Mouse (Mus musculus) layer of hippocampus, postnatal 10 days (tissue): ENCODE measurements around the gene Acp7. TPM values are rescaled to one million over a fixed set of nuclear protein-coding genes. Genes with fewer than 3 reads are reported as not detected.

Experiments used
- DNase-seq, 2 experiments: peaks; one replicate each; pipeline ENCODE4 v3.0.0; 2021; ENCODE audit warnings: low spot score in 2 of 2
- microRNA-seq, 2 experiments: library from miRNA; unstranded; fragments of <30 nt; microRNA quantifications; one replicate each; pipeline ENCODE4 v1.2.0; 2021
- total RNA-seq, 2 experiments: library from RNA; stranded (reverse); gene quantifications; 2 replicates each; pipeline ENCODE4 v1.2.3; 2021

Acp7 gene
- total RNA-seq, 2 experiments from 2014 or later = 1.5 to 2.1 TPM

DNA sequence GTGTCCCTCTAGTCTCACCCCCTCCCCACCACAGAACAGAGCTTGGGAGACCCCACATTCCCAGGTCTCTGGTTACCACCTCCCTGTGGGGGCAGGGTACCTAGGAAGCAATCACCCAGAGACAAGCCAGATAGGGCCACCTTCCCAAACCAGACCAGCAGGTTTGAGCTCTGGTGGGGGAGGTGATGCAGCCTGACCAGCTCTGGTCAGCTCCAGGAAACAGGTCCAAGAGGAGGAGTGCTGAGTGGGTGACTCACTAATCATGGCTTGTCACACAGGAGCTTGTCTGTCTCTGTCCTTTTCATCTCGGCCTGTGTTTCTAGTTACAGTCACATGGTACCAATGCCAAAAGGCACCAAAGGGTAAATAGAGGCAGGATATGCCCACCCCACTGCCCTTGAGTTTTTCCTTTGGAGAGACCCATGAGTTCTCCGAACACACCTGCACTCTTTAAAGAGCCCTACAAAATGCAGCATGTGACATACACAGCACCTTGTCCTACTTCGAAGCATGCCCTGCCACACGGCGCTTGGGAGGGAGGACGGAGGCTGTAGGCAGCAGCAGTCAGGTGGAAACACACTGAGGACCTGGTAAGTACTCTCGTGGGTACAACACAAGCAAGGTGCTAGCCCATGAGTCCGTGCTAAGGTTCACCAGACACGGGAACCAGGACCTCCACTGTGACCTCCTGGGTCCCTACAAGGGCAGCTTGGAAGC is 53.1 kb downstream of the Acp7 start:
- DNase-seq = no peak

DNA sequence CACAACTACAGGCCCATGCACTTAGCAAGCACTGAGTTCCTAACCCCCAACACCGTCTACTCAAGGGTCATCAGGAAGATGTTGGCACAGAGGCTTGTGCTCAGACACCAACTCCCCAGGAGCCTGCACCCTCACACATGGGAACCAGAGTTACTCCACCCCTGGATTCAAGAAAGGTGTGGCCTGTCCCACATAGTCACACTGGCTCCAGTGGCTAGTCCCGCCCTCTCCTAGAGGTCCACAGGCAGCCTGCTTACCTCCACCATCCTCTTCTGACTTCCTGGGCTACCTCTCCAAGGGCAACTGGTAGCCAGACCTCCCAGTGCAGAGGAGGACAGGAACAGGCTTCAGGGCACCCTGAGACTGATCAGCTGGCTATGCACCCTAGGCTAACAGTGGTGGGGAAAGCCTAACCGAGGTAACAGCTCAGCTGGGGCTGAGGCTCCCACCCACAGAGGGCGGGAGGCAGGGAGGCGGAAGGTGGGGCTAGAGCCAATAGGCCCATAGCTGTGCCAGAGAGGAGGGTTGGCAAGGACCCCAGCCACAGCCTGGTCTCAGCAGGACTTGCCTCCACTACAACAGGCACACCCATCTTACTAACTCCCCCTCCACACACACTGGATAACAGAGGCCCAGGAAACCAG is 54.7 kb downstream of the Acp7 start:
- peak; percentile 67 to 69 for DNase-seq

DNA sequence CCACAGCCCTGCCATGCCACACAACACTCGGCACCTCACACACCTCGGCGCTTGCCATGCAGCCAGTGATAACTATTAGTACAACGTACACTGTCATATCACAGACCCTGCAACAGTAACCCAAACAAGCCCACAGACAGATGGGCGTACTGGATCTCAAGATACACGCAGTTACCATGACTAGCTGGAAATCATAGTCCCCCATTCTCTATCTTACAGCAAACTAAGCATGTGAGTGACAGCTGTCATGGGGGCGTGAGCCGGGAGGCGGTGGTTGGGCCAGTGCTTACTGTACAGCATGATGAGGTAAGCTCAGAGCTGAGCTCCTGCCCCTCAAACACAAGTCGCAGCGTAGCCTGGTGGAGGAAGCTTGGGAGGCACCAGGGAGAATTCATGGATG is 55.5 kb downstream of the Acp7 start:
- peak; percentile 52 to 58 for DNase-seq

DNA sequence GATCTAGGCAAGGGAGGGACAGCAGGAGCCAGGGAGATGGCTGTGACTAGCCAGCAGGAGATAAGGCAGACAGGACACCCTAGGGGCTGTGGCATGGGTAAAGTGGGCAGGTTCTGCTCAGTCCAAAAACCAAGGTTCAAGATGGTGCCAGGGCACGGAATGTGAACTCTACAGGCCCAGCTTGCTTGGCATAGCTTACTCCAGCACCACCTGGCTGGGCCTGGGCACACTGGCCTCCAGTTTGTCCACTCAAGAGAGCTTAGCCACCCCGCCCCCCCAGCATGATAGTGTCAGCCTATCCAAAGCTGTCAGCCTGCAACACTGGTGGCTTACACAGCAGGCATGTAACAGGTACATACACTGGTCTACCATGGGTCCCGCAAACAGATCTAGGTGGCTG is 57.9 kb downstream of the Acp7 start:
- DNase-seq = no peak

DNA sequence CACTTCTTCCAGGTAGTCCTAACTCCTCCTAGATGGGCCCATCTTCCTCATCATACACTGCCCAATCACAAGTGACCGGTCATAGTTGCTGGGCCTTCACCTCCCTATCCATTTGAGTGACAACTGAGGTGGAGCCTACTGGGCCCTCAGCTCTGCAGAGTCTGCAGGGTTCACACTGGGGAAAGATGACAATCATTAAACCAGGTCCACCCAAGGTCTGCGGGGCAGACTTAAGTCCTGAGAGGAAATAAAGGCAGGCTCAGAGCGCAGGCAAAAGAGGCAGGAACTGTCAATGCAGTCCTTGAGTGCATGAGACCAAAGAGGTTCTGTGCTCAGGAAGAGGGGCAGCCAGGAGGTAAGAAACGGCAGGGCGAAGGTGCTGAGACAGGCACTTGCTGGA is 58.4 kb downstream of the Acp7 start:
- no peak for DNase-seq

DNA sequence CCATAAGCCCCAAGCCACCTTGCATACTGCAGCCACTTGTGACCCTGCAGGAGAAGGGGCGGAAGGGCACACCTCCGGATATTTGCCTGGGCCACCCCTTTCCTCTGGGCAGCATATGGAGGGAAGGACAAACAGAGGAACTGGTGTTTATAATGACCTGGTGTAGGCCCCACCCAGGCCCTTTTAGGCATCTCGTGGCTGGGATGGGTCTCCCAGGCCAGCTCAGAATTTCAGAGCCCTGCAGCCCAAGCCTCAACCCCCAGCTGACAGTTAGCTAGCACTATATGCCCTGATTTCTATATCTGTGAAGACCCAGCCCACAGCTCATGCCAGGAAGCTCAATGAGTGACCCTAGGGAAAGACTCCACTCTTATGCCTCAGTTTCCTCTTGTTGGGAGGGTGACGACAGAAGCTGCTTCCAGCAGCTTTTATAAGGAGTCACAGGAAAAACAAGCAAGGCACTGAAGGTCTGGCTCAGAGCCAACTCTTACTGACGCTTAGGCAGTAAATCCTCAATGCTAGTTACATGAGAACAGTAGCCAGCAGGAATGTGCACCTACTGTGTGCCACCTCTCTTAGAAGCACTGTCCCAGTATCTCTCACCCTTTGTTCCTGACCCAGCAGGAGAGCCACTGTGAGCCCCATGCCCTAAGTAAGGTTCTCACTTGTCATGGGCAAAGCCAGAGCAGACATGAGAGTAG is 60.0 kb downstream of the Acp7 start:
- no peak for DNase-seq

DNA sequence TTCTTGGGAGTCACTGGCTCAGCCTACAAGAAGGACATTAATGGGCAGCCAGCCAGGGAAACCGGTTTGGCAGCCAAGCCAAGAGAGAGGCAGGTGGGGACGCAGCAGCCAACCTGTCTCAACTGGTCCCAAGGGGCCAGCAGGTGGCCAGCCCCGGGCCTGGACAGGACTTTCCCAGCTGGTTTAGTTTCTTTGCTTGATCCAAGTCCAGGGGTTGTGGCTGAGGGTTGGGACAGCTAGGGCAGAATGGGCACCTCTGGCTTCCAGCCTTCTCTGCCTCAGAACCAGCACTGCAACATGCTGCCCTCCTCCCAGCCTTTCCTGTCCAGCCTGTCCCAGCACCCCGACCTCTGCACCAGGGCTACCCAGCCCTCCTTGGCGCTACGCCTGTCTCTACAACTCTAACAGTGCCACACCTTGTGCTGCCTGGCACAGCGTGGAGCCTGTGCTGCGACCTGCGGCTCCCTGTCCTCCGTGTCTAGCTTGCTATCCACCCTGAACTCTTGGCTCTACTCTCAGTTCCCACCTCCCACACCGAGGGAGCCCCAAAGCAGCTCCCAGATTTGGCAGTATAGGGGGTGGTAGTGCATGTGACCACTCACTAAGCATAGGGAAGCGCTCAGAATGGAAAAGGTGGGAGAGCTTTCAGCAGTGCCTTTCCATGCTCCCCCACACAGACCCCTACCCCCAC is 60.7 kb downstream of the Acp7 start:
- no peak for DNase-seq

DNA sequence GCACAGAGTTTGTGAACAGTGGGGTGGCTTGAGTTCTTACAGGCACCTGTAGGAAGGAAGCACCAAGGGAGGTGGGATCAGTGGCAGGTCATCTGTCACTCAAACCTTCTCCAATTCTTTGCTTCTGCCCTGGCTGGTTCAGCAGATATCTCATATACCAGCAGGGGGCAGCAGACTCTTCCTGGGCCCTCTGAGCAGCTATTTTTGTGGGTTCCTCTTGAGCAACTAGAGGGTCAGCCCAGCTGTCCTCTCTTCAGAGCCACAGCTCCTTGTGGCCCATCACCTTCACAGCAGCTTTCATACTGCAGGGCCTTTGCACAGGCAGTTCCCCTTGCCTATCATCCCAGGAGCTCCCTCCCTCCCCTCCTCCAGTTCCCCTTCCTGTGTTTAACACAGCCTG is 62.9 kb downstream of the Acp7 start:
- peak; percentile 73 to 78 for DNase-seq

DNA sequence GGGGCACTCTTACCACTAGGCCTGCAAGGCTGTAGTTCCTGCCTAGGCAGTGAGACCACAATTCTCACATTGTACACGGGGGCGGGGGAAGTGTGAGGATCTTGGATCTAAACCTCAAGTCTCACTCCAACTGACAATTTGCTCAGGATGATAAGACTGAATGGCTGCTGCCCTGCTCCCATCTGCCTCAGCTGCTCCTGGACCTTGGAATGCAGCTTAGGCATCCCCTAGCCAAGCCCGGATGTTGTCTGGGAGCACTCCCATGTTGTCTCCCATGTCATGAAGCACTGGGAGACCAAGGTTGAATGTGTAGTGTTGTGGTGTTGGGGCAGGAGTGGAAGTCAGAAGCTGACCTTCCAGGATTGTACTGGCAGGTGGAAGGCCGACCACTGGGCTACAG is 63.6 kb downstream of the Acp7 start:
- no peak for DNase-seq

DNA sequence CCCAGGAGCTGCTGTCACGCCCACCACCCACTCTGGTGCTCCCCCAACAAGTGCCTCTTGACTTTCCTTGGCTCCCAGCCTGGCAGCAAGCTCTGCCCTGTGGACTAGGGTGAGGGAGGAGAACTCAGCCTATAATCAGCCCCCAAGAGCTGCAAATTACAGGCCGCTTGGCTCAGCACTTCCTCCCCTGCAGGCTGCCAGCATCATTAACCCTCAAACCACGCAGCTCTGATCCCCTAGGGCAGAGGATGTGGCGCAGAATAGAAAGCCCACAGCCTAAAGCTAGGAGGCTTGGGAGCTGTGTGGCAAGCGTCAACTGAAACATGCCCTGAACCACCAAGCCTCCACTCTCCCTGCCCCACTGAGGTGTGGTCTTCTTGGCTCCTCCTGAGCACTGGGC is 65.7 kb downstream of the Acp7 start:
- no peak for DNase-seq

DNA sequence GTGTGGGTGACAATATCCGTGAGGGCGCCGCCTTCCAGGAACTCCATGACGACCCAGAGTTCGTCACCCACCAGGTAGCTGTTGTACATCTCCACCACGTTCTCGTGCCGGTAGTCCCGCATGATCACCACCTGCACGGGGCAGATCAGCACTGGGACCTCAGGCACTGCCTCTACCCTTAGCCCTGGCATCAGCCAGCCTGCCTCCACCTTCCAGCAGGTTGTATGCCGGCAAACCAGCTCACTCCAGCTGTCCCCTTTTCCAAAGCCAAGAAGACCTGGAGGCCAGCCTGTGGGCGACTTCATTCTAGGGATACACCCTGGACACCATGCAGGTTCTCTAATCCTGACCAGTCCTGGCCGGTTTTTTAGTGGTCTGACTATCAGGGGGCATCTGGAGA is 68.2 kb downstream of the Acp7 start:
- no peak for DNase-seq

DNA sequence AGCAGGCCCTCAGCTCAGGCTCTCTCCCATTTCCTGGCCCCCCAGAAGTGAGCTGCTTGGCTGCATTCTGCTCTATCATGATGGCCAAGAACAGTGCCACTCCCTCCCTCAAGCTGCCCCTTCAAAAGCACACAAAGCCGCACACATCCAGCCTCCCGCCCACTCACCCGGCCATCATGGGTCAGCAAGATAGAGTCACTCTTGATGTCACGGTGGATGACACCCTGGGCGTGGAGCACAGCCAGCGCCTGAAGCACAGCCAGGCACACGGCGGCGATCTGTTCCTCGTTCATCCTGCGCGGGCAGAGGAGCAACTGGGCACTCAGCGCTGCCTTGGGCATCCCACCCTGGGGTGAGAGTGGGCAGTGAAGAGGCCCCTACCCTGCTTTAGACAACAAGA is 68.8 kb downstream of the Acp7 start:
- no peak for DNase-seq

DNA sequence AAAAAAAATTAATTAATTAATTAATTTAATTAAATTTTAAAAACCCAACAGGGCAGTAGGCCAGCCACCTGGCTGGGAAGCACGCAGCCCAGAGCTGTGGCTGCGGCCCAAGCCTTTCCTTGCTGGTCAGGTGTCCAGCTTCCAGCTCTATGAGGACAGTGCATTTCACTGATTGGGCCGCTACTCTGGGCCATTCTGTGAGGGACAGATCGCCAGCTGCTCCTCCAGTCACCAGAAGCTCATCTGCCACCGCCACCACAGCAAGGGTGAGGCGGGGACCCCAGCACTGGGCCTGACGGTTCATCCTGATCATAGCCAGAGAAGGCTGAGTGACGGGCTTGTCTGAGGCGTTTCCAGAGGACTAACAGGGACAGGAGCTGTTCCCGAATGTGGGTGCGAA is 69.2 kb downstream of the Acp7 start:
- DNase-seq = no peak

DNA sequence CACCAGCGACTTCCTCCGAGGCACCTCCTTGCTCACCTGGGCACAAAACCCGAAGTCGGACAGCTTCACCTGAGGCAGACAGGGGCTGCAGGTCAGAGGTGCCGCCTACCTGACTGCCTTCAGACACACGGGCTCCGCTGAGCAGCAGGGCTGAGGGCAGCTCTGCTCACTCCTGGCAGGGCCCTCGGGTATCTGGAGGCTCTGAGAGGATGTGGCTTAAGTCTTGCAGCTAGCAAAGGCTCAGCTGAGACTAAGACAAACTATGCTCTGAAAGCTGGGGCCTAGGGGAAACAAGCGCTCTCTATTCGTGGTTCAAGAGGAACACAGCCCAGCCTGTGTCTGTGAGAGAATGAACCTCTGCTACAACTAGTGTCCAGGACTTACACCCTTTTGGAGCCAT is 70.3 kb downstream of the Acp7 start:
- DNase-seq = peak in 1 of 2 experiments; percentile 23

DNA sequence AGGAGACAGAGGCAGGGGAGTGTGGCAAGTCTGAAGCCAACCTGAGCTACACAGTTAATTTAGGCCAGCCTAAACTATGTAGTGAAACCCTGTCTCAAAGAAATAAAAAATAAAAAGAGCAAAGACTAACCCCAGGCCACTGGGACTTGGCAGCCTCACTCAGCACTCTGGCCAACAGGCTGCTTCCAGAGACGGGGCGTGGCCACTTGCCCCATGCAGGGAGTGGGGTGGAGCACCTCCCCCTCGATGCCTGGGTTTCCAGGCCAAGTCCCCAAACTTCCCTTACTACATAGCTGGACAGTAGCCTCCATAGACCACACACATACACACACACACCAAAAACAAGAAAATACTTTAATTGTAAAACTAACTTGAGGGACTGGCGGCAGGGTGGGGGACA is 72.6 kb downstream of the Acp7 start:
- peak in 1 of 2 experiments; percentile 20 for DNase-seq

DNA sequence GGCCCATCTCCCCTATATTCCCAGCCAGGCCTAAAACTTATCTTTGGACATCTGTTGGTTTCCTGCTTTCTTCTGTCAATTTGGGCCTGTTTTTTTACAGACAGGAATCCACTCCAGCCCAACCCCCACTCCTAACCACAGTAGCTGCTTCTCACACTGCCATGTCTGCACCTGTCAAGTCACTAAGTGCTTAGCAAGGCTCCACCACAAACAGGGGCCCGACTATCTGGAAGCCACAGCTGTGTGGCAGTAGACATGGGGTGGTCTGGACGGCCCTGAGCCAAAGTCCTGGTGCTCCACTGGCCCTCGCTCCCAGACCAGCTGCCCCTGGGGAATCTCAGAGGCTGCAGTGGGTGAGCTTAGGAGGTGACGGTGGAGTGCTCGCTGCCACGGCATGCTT is 73.4 kb downstream of the Acp7 start:
- DNase-seq = peak in 1 of 2 experiments; percentile 26

Small RNAs within 50 kb of the gene (microRNA-seq; reads per million reads assigned to microRNA genes)
- 0.45 to 1.8 reads per million in 2 experiments for gene Mir7049

Other genes with a start within 250 kb of the Acp7 start
- 10 to 100 TPM; 20.5 to 20.9 TPM for gene Med29, start 238.6 kb downstream of the Acp7 start, total RNA-seq
- 10 to 100 TPM; 73.3 to 93.0 TPM for gene Paf1, start 238.4 kb downstream of the Acp7 start, total RNA-seq
- gene Gmfg, start 193.9 kb downstream of the Acp7 start, total RNA-seq = 1 to 10 TPM; 4.2 to 4.3 TPM
- gene Lrfn1, start 179.4 kb downstream of the Acp7 start, total RNA-seq = 10 to 100 TPM; 91.8 to 96.1 TPM
- gene Ifnl2, start 120.9 kb downstream of the Acp7 start, total RNA-seq = not detected
- not detected for gene Ifnl3, start 108.5 kb downstream of the Acp7 start, total RNA-seq
- not detected for gene Sycn, start 90.4 kb downstream of the Acp7 start, total RNA-seq
- gene Nccrp1, start 84.1 kb downstream of the Acp7 start, total RNA-seq = under 1 TPM; 0.42 to 0.46 TPM
- 10 to 100 TPM; 58.4 to 61.9 TPM for gene Samd4b, start 33.2 kb downstream of the Acp7 start, total RNA-seq
- gene Pak4, start 33.1 kb downstream of the Acp7 start, total RNA-seq = 10 to 100 TPM; 11.7 to 13.0 TPM
- gene Fbxo27, start 61.5 kb upstream of the Acp7 start, total RNA-seq = 10 to 100 TPM; 16.2 to 19.8 TPM
- 1 to 10 TPM; 2.0 to 2.2 TPM for gene Fbxo17, start 85.5 kb upstream of the Acp7 start, total RNA-seq
- 10 to 100 TPM; 45.7 to 52.1 TPM for gene Mrps12, start 110.5 kb upstream of the Acp7 start, total RNA-seq
- 10 to 100 TPM; 14.1 to 17.2 TPM for gene Sars2, start 110.7 kb upstream of the Acp7 start, total RNA-seq
- under 1 TPM; 0.46 to 0.54 TPM for gene Ccer2, start 124.8 kb upstream of the Acp7 start, total RNA-seq
- 100 to 1,000 TPM; 150 to 167 TPM for gene Sirt2, start 135.4 kb upstream of the Acp7 start, total RNA-seq
- 10 to 100 TPM; 32.2 to 35.8 TPM for gene Nfkbib, start 136.2 kb upstream of the Acp7 start, total RNA-seq
- gene Rinl, start 157.6 kb upstream of the Acp7 start, total RNA-seq = 1 to 10 TPM; 1.5 to 2.0 TPM
- gene Hnrnpl, start 177.2 kb upstream of the Acp7 start, total RNA-seq = 100 to 1,000 TPM; 441 to 521 TPM
- gene Ech1, start 193.9 kb upstream of the Acp7 start, total RNA-seq = 10 to 100 TPM; 49.1 to 50.8 TPM
- gene Lgals4, start 202.5 kb upstream of the Acp7 start, total RNA-seq = 1 to 10 TPM; 2.1 to 2.7 TPM
- under 1 TPM in 1 of 2 experiments, not detected in 1; 0.62 TPM for gene Lgals7, start 232.5 kb upstream of the Acp7 start, total RNA-seq